11 mouse cellular contexts compared by ENCODE assay signal in the genomic region with DNA sequence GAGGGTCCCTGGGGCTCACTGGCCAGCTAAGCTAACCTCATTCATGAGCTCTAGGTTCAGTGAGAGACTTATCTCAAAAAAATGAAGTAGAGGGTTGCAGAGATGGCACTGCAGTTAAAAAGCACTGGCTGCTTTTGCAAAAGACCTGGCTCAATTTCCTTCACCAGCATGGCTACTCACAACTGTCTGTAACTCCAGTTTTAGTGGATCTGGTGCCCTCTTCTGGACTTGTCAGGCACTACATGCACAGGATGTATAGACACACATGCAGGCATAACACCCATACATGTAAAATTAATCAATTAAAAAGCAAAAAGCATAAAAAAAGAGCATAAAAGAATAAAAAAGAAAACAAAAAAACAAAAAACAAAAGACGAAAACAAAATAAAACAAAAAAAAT.
DNase-seq lines count a peak whose midpoint lies in the region; ATAC-seq and TF ChIP-seq lines count a peak whose summit lies in the region.
"Had no signal": no experiment of that assay in that cellular context is flagged by ENCODE, and none has a peak within 500 bp of the region (broad histone marks: within the 10 kb centered on the region; RNA-seq: fewer than 3 reads in every experiment).

No protein-coding gene starts in this region.

- peak; percentile 44 for TF ChIP-seq CTCF in intestine, postnatal 0 days (IDR thresholded peaks at IDR 0.05; ENCODE audit: low read depth)

- H3K4me1 ChIP-seq in intestine, postnatal 0 days (replicated peaks; ENCODE audit: control insufficient read depth, insufficient read depth, low read length), result no peaks in the 10 kb centered on the region
- no peaks in the 10 kb centered on the region for H3K4me1 ChIP-seq in intestine, embryonic 16.5 days (ENCODE audit: control insufficient read depth, insufficient read depth, low read length)
- H3K4me1 ChIP-seq: forebrain, embryonic 12.5 days; lung, embryonic 15.5 days had no signal

- DNase-seq in 3T3-L1 (ENCODE audit: low read depth, low spot score), result peak; percentile 65
- DNase-seq in CD4-positive helper T cell, adult 2 months (ENCODE audit: low read depth, low spot score), result peak; percentile 31
- no peak for DNase-seq in urinary bladder, postnatal 4 days (ENCODE audit: low spot score in 2 of 2)
- DNase-seq: adrenal gland, adult 8-10 months; cerebellum, adult 8-10 months had no signal

- no peaks in the 10 kb centered on the region for H3K9me3 ChIP-seq in intestine, postnatal 0 days (ENCODE audit: control insufficient read depth)
- no peaks in the 10 kb centered on the region for H3K9me3 ChIP-seq in intestine, embryonic 16.5 days (ENCODE audit: control insufficient read depth, low read length)
- H3K9me3 ChIP-seq: forebrain, embryonic 12.5 days; lung, embryonic 15.5 days had no signal

- no peak overlapping the region for H3K9ac ChIP-seq in intestine, postnatal 0 days (ENCODE audit: low read depth, low read length)
- H3K9ac ChIP-seq in intestine, embryonic 16.5 days (ENCODE audit: low read depth, low read length), result no peak overlapping the region
- H3K9ac ChIP-seq: forebrain, embryonic 12.5 days; lung, embryonic 15.5 days had no signal

- H3K36me3 ChIP-seq in intestine, postnatal 0 days (ENCODE audit: control insufficient read depth, insufficient read depth), result no peaks in the 10 kb centered on the region
- no peaks in the 10 kb centered on the region for H3K36me3 ChIP-seq in intestine, embryonic 16.5 days (ENCODE audit: control insufficient read depth, insufficient read depth, low read length)
- H3K36me3 ChIP-seq: forebrain, embryonic 12.5 days; lung, embryonic 15.5 days had no signal

- no peak for ATAC-seq in intestine, postnatal 0 days
- ATAC-seq in intestine, embryonic 16.5 days, result no peak
- peak; percentile 60; the same call in 1 of the 2 replicates for ATAC-seq in megakaryocyte progenitor cell, adult 5-6 weeks (replicated peaks; ENCODE audit: poor library complexity)
- ATAC-seq in monocyte, adult 5-6 weeks (replicated peaks; ENCODE audit: insufficient number of reproducible peaks, low FRiP score, low TSS enrichment, poor library complexity, severe bottlenecking), result no peak

- no peak overlapping the region for H3K4me2 ChIP-seq in intestine, postnatal 0 days (replicated peaks; ENCODE audit: low read depth)
- H3K4me2 ChIP-seq in intestine, embryonic 16.5 days (ENCODE audit: low read depth, low read length), result no peak overlapping the region
- H3K4me2 ChIP-seq: forebrain, embryonic 12.5 days; lung, embryonic 15.5 days had no signal

- 58% methylated on average over 1 of the region's 1 CpGs for WGBS in intestine, postnatal 0 days
- 71% methylated on average over 1 of the region's 1 CpGs for WGBS in intestine, embryonic 16.5 days

- H3K27me3 ChIP-seq in intestine, postnatal 0 days (replicated peaks; ENCODE audit: control insufficient read depth, insufficient read depth, low read length), result no peaks in the 10 kb centered on the region
- H3K27me3 ChIP-seq in intestine, embryonic 16.5 days (replicated peaks; ENCODE audit: control insufficient read depth, insufficient read depth, low read length), result 0 out of 2 replicates have a peak, but pooled peaks cover 2% of the 10 kb centered on the region
- H3K27me3 ChIP-seq: lung, embryonic 15.5 days had no signal

- no peak overlapping the region for H3K27ac ChIP-seq in intestine, postnatal 0 days (ENCODE audit: low read depth, low read length)
- H3K27ac ChIP-seq in intestine, embryonic 16.5 days (ENCODE audit: low read length), result no peak overlapping the region
- H3K27ac ChIP-seq: forebrain, embryonic 12.5 days; lung, embryonic 15.5 days had no signal

- no peak overlapping the region for H3K4me3 ChIP-seq in intestine, postnatal 0 days (ENCODE audit: low read depth, low read length)
- H3K4me3 ChIP-seq in intestine, embryonic 16.5 days (ENCODE audit: low read length), result no peak overlapping the region
- H3K4me3 ChIP-seq: forebrain, embryonic 12.5 days; lung, embryonic 15.5 days had no signal

Comparison
In these comparisons a context has a peak if more than half of its experiments do, and no peak if none do; other contexts are left out.
1. DNase-seq: peak in 3T3-L1 (single experiment) and CD4-positive helper T cell, adult 2 months (single experiment); none in urinary bladder, postnatal 4 days (0 of 2).